Mouse (Mus musculus) skeletal muscle tissue, adult 2 months (tissue): Measurements from ENCODE around the gene Pdzk1ip1.

ENCODE experiments used
- DNase-seq: peaks from one replicate; pipeline ENCODE4 v3.0.0-alpha.2; 2012; ENCODE audit warnings: low read depth, low spot score

The Pdzk1ip1 gene

DNA sequence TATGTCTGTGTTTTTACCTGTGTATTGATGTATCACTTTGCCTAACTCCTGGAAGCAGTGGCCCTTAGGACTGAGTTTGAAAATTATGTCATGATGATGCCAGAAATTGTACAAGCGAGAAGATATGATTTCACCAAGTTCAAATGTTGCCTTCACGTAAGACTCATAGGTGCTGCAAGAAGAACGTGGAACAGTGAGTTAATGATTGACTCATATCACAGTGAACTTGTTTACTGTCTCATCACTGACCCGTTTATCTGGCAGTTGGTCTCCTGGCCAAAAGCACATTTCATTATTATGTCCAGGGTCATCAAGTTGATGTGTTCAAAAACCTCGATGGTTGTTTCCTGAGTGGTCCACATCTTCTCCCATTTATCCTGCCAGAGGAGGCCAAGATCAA lies 33.1 kb downstream of the Pdzk1ip1 start:
- DNase-seq: no peak

DNA sequence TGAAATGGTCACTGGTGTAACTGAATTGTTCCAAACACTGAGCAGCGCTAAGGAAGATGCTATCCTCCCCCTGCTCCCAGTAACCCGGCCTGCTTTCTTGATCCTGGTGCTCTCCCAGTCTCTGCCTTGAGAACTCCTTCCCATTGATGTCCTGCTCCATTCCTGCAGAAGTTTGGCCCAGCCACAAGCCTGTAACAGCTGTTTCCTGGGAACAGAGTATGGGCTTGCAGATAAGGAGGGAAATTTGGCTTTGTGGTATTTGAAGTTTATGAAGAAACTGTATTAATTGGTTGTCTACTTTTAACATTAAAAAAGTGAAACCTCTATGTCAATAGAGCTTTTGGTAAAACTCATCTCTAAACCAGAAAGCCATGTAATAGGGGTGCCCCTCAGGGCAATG lies 35.0 kb downstream of the Pdzk1ip1 start:
- no peak for DNase-seq

- DNase-seq: no peak
Observed at GRCm38 (mm10) chr4:115124713-115125112, 36.2 kb downstream of the Pdzk1ip1 start.

DNA sequence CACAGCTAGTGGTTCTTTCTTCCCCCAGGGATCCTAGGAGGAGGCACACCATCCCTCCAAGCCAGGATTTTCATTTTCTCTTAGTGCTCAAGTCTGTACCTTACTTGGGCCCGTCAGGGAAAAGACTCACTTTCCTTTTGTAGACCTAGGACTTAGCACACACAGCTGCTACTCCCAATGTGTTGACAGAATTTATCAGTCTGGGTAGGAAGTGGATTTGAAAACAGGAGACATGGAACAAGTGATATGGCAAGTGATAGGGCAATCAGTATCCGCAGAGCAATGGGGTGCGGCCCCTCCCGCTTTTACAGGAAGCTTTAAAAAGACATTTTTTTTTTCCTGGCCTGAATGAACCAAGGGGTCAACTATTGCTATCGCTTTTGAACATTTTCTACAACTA lies 44.6 kb downstream of the Pdzk1ip1 start:
- DNase-seq: no peak

DNA sequence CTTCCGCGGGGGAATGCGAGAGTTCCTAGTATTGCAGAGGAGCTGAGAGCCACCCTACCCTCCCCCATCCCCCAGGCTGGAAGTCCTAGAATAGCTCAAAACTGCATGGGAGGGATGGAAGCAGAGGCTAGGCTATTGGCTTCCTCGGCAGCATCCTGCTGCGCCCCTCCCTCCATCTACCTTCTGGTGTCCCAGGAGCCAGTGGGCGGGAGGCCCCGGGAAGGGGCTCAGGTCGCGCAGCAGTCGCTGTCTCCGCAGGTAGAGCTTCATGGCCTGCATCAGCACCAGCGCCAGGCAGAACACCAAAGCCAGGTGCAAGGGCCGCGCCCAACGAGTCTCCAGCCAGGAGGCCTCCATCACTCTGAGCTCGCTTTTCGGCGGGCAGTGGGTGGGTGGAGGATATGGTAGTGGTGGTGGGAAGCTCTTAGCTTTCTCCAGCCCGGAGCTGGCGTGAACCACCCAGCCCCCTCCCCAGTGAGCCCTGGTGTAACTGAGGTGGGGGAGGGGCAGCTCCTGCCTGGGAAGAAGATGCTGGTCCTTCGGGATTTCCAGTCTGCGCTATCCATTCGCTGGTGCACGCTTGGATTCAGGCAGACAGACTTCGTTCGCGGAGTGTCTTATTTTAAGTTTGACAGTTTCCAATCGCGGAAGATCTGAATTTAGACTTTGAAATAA lies 45.2 kb downstream of the Pdzk1ip1 start, which contains the start of gene Cyp4x1:
TSS of gene Cyp4x1 (minus strand) at position 661 of the 675 bp plus-strand sequence.
- no peak for DNase-seq

DNA sequence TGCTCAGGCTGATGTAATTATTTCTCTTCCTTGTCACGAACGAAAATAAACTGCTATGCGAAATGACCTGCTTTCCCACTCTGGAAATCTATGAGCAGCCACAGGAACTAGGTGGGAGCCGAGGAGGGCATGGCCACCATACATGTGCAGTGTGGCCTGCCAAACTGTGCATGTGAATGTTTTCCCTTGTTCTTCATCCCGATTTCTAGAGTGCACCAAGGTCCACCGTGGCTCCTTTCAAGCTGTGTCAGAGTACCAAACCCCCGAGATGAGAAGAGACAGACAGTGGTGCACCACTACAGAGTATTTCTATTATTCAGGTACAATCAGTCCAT lies 45.8 kb downstream of the Pdzk1ip1 start:
- DNase-seq: no peak
